In genomic region chr6:28981966-28982701, GRCm38 (mm10) we compare ENCODE assay signal across 8 mouse cellular contexts.
DNase-seq lines count a peak whose midpoint lies in the region; ATAC-seq and TF ChIP-seq lines count a peak whose summit lies in the region.

No protein-coding gene starts in this region.

- H3K4me3 ChIP-seq in embryonic facial prominence, embryonic 10.5 days: peak overlapping the region; percentile 63
- H3K4me3 ChIP-seq in heart, postnatal 0 days (ENCODE audit: low read depth, low read length): peak overlapping the region; percentile 48; the same call in 1 of the 2 replicates
- peak overlapping the region; percentile 57; the same call in 1 of the 2 replicates for H3K4me3 ChIP-seq in midbrain, embryonic 14.5 days (replicated peaks; ENCODE audit: low read depth, low read length)

- H3K4me1 ChIP-seq in embryonic facial prominence, embryonic 10.5 days: peaks cover 21% of the 10 kb centered on the region
- H3K4me1 ChIP-seq in heart, postnatal 0 days (ENCODE audit: control insufficient read depth, insufficient read depth): no peaks in the 10 kb centered on the region
- peaks cover 13% of the 10 kb centered on the region for H3K4me1 ChIP-seq in midbrain, embryonic 14.5 days (ENCODE audit: control insufficient read depth, insufficient read depth, low read length)

- H3K9me3 ChIP-seq in embryonic facial prominence, embryonic 10.5 days: no peaks in the 10 kb centered on the region
- no peaks in the 10 kb centered on the region for H3K9me3 ChIP-seq in heart, postnatal 0 days (replicated peaks; ENCODE audit: control insufficient read depth, low read length)
- H3K9me3 ChIP-seq in midbrain, embryonic 14.5 days (ENCODE audit: control insufficient read depth, low read length): no peaks in the 10 kb centered on the region

- DNase-seq in CD4-positive, CD25-positive, alpha-beta regulatory T cell, adult 2 months (ENCODE audit: low read depth, low spot score): peak; percentile 19
- DNase-seq in adrenal gland, adult 2 months: peak; percentile 66
- DNase-seq in embryonic facial prominence, embryonic 10.5 days (ENCODE audit: low spot score): peak; percentile 86
- DNase-seq in heart, postnatal 0 days (ENCODE audit: low spot score): peak; percentile 48
- DNase-seq in kidney, postnatal 4 days: peak; percentile 93 to 94
- peak; percentile 59 for DNase-seq in midbrain, embryonic 14.5 days
- DNase-seq in urinary bladder, postnatal 14 days (ENCODE audit: low spot score): peak; percentile 63

- TF ChIP-seq CTCF in heart, postnatal 0 days (IDR thresholded peaks at IDR 0.05; ENCODE audit: low read depth): no peak

- WGBS in embryonic facial prominence, embryonic 10.5 days: 11% methylated on average over 18 of the region's 18 CpGs
- WGBS in heart, postnatal 0 days: 13% methylated on average over 18 of the region's 18 CpGs
- WGBS in midbrain, embryonic 14.5 days: 16% methylated on average over 18 of the region's 18 CpGs

- ATAC-seq in CD4-positive, CD25-positive, alpha-beta regulatory T cell, adult 4 months: no peak
- ATAC-seq in heart, postnatal 0 days (ENCODE audit: insufficient read depth, low read depth): no peak
- ATAC-seq in midbrain, embryonic 14.5 days (ENCODE audit: low FRiP score, low TSS enrichment): no peak

- no peak overlapping the region for H3K27ac ChIP-seq in embryonic facial prominence, embryonic 10.5 days (replicated peaks)
- H3K27ac ChIP-seq in heart, postnatal 0 days (ENCODE audit: low read depth): no peak overlapping the region
- H3K27ac ChIP-seq in midbrain, embryonic 14.5 days (replicated peaks; ENCODE audit: low read depth, low read length): no peak overlapping the region

- H3K4me2 ChIP-seq in heart, postnatal 0 days (ENCODE audit: low read depth, low read length): no peak overlapping the region
- H3K4me2 ChIP-seq in midbrain, embryonic 14.5 days (ENCODE audit: low read length): peak overlapping the region; percentile 80

- H3K36me3 ChIP-seq in embryonic facial prominence, embryonic 10.5 days (replicated peaks): no peaks in the 10 kb centered on the region
- H3K36me3 ChIP-seq in heart, postnatal 0 days (replicated peaks; ENCODE audit: control insufficient read depth, insufficient read depth, low read length): no peaks in the 10 kb centered on the region
- no peaks in the 10 kb centered on the region for H3K36me3 ChIP-seq in midbrain, embryonic 14.5 days (ENCODE audit: control insufficient read depth, insufficient read depth, low read length)

- peaks cover 77% of the 10 kb centered on the region for H3K27me3 ChIP-seq in embryonic facial prominence, embryonic 10.5 days (replicated peaks; ENCODE audit: low read depth, poor library complexity, severe bottlenecking)
- peaks cover 35% of the 10 kb centered on the region for H3K27me3 ChIP-seq in heart, postnatal 0 days (ENCODE audit: control insufficient read depth, insufficient read depth, low read length)
- no peaks in the 10 kb centered on the region; the same call in 1 of the 2 replicates for H3K27me3 ChIP-seq in midbrain, embryonic 14.5 days (ENCODE audit: control insufficient read depth, insufficient read depth, low read length)

- TF ChIP-seq EP300 in heart, postnatal 0 days (IDR thresholded peaks at IDR 0.05; ENCODE audit: low read depth): no peak

- no peak overlapping the region for H3K9ac ChIP-seq in heart, postnatal 0 days (replicated peaks; ENCODE audit: low read depth, low read length)
- H3K9ac ChIP-seq in midbrain, embryonic 14.5 days (replicated peaks; ENCODE audit: low read length): no peak overlapping the region; the same call in 1 of the 2 replicates

Comparison
In these comparisons a context has a peak if more than half of its experiments do, and no peak if none do; other contexts are left out.
1. DNase-seq: peak in every context shown above with its lines; median percentile 94 in kidney, postnatal 4 days; 86 in embryonic facial prominence, embryonic 10.5 days; 66 in adrenal gland, adult 2 months; 63 in urinary bladder, postnatal 14 days; 59 in midbrain, embryonic 14.5 days; 48 in heart, postnatal 0 days; 19 in CD4-positive, CD25-positive, alpha-beta regulatory T cell, adult 2 months.